Mouse (Mus musculus) spleen, adult 2 months (tissue): ENCODE data around the gene Metap1d.

Experiments used
- CTCF ChIP-seq: fragments of 200-500 bp; IDR thresholded peaks from 2 replicates; pipeline ENCODE4 v1.5.1; 2011; ENCODE audit warnings: mild to moderate bottlenecking, inconsistent platforms; ENCODE audit not compliant: insufficient read depth, insufficient read length, insufficient replicate concordance; ENCODE audit errors: extremely low read depth
- POLR2A ChIP-seq: fragments of 200-500 bp; IDR thresholded peaks from 2 replicates; pipeline ENCODE4 v1.6.1; 2011; ENCODE audit warnings: low read depth, low read length, inconsistent platforms

DNA sequence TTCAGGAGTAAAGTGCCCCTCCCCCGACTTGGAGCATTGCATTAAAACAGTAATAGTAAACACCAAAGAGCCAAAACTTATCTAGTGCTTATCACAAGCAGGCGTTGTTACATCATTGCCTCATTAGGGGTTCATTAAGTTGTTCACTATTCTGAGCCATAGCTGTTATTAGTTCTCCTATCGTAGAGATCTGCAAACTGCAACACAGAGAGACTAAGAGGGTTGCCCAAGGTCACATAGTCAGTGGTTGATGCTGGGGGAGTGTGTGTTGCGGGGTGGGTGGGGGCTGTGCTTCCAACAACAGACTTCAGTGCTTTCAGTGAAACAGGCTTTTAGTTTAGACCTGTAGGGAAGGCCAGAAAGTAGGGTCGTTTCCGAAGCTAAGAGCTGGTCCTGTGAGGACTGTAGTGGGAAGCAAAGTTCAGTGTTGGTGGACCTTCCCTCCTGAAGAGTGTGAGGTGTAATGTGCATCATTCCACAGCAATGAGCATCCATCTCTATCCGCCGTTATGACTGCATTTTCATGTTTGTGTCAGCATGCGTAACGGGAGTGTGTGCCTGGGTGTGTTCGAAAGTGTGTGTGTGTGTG, 89.2 kb downstream of the Metap1d start:
- TF ChIP-seq CTCF (no peak), POLR2A (no peak)
